Mouse (Mus musculus) activated CD4-positive, CD25-positive, alpha-beta regulatory T cell, adult 4 months (primary cell): Measurements from ENCODE around the gene Asic4. TPM values are rescaled to one million over a fixed set of nuclear protein-coding genes. Genes with fewer than 3 reads are reported as not detected.

ENCODE experiments used
- ATAC-seq: one replicate; pipeline ENCODE4 v1.8.0; 2017
- polyA plus RNA-seq, 2 experiments: library from polyadenylated mRNA; unstranded; fragments of 100-300 nt; shearing (Covaris generic); gene quantifications; one replicate each; pipeline ENCODE4 v1.2.1; 2017

The Asic4 gene
- polyA plus RNA-seq: not detected

- ATAC-seq: no peak
Measured at GRCm38 (mm10) chr1:75450314-75451005, at the start of gene Asic4. Asic4 (plus strand) TSS chr1:75450436.

- ATAC-seq: no peak
Measured at GRCm38 (mm10) chr1:75400493-75401115, 49.6 kb upstream of the Asic4 start.

- no peak for ATAC-seq
Measured at GRCm38 (mm10) chr1:75405547-75405946, 44.7 kb upstream of the Asic4 start.

GRCm38 (mm10) chr1:75406173-75406572 is 44.1 kb upstream of the Asic4 start:
- no peak for ATAC-seq

- no peak for ATAC-seq
Measured at GRCm38 (mm10) chr1:75407056-75407455, 43.2 kb upstream of the Asic4 start.

GRCm38 (mm10) chr1:75408210-75408609 is 42.0 kb upstream of the Asic4 start:
- no peak for ATAC-seq

GRCm38 (mm10) chr1:75409950-75410349 is 40.3 kb upstream of the Asic4 start:
- no peak for ATAC-seq

GRCm38 (mm10) chr1:75412196-75412595 is 38.0 kb upstream of the Asic4 start:
- no peak for ATAC-seq

- no peak for ATAC-seq
Measured at GRCm38 (mm10) chr1:75413749-75414148, 36.5 kb upstream of the Asic4 start.

- no peak for ATAC-seq
Measured at GRCm38 (mm10) chr1:75421794-75422193, 28.4 kb upstream of the Asic4 start.

- ATAC-seq: no peak
Measured at GRCm38 (mm10) chr1:75422216-75422822, 27.9 kb upstream of the Asic4 start.

- no peak for ATAC-seq
Measured at GRCm38 (mm10) chr1:75422823-75423471, 27.3 kb upstream of the Asic4 start.

GRCm38 (mm10) chr1:75423780-75424390 is 26.4 kb upstream of the Asic4 start:
- ATAC-seq: no peak

- no peak for ATAC-seq
Measured at GRCm38 (mm10) chr1:75425796-75426471, 24.3 kb upstream of the Asic4 start.

- peak; percentile 100 for ATAC-seq
Measured at GRCm38 (mm10) chr1:75435475-75436328, 14.5 kb upstream of the Asic4 start, which contains the start of gene Gmppa. Gmppa (plus strand) TSS chr1:75435930.

GRCm38 (mm10) chr1:75438782-75439181 is 11.5 kb upstream of the Asic4 start:
- ATAC-seq: no peak

- ATAC-seq: no peak
Measured at GRCm38 (mm10) chr1:75440661-75441060, 9.6 kb upstream of the Asic4 start.

GRCm38 (mm10) chr1:75441471-75441996 is 8.7 kb upstream of the Asic4 start:
- ATAC-seq: no peak

GRCm38 (mm10) chr1:75442171-75442570 is 8.1 kb upstream of the Asic4 start:
- ATAC-seq: no peak

GRCm38 (mm10) chr1:75442811-75443210 is 7.4 kb upstream of the Asic4 start:
- no peak for ATAC-seq
